Mouse (Mus musculus): Measurements from ENCODE around the gene Kirrel2.

DNA sequence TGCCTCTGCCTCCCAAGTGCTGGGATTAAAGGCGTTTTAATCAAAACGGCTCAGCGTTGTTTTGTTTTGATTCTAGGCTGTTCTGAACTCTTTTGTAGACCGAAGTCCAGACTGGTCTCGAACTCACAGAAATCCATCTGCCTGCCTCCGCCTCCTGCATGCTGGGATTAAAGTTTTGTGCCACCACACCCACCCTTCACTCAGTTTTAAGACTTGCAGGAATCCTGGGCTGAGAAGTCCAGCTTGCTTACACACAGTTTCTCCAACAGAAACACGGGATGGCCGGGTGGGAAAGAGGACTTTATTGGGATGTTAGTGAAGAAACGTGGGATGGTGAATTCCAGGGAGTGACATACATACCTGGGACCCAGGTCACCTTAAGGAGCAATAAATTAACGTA is 22.8 kb downstream of the Kirrel2 start:
- no peak for TF ChIP-seq CTCF (IDR thresholded peaks at IDR 0.05; ENCODE audit: borderline replicate concordance, control insufficient read depth, extremely low read depth, insufficient read depth, low read length, poor library complexity)
- TF ChIP-seq POLR2A (IDR thresholded peaks at IDR 0.05; ENCODE audit: control insufficient read depth, extremely low read depth, insufficient read depth, low read length, poor library complexity) = no peak
